Mouse (Mus musculus) neutrophil, adult 65 days (primary cell): Measurements from ENCODE around the gene Gm6351. TPM values are rescaled to one million over a fixed set of nuclear protein-coding genes. Genes with fewer than 3 reads are reported as not detected.

Experiments used
- total RNA-seq: library from RNA; stranded (reverse); gene quantifications from 2 replicates; pipeline ENCODE4 v1.2.4, GENCODE M21; 2023

Gene Gm6351
- not detected in 2 replicates for total RNA-seq

GRCm38 (mm10) chr5:94076085-94076484, at the start of gene Gm6351:
Gene Gm6351 (plus strand): TSS chr5:94076385.

GRCm38 (mm10) chr5:94070445-94070844, 5.7 kb upstream of the Gm6351 start, which contains the start of gene BC061212:
Gene BC061212 (minus strand): TSS chr5:94070545.

Other genes with a start within 250 kb of the Gm6351 start
- not detected in 2 replicates for gene Gm7792, start 232.6 kb upstream of the Gm6351 start, total RNA-seq
- not detected in 2 replicates for gene Gm16429, start 147.3 kb upstream of the Gm6351 start, total RNA-seq
- not detected in 2 replicates for gene BC061212, start 5.8 kb upstream of the Gm6351 start, total RNA-seq
- gene Gm3106, start 141.6 kb downstream of the Gm6351 start, total RNA-seq = not detected in 2 replicates
- not detected in 2 replicates for gene A430089I19Rik, start 230.4 kb downstream of the Gm6351 start, total RNA-seq
- not detected in 2 replicates for gene Gm6502, start 238.1 kb downstream of the Gm6351 start, total RNA-seq